Mouse (Mus musculus) heart, embryonic 14.5 days (tissue): ENCODE results near the gene Tldc1. TPM values are rescaled to one million over a fixed set of nuclear protein-coding genes. Genes with fewer than 3 reads are reported as not detected.

Experiments
- ATAC-seq: fragments of 200-750 bp; cut with Nextera tagmentation; 2 replicates; pipeline ENCODE4 v1.8.0; 2017; ENCODE audit warnings: low read depth, moderate TSS enrichment; ENCODE audit not compliant: insufficient number of reproducible peaks, insufficient read depth, low FRiP score
- H3K27ac ChIP-seq, 2 experiments: fragments of 200-500 bp in 1 of 2; fragments of 300-500 bp in 1 of 2; sonication (generic) in 1 of 2; replicated peaks in 1 of 2; 2 replicates each; pipeline ENCODE4 v1.5.1; 2012 to 2014; ENCODE audit warnings: low read depth in 2 of 2, low read length in 2 of 2, control low read depth in 1 of 2, mild to moderate bottlenecking in 1 of 2, mixed read lengths in 1 of 2; ENCODE audit not compliant: control insufficient read depth in 1 of 2, insufficient read depth in 1 of 2
- H3K27me3 ChIP-seq: fragments of 300-500 bp; sonication (generic); 2 replicates; pipeline ENCODE4 v1.6.1; 2014; ENCODE audit warnings: mild to moderate bottlenecking, low read length, control low read depth; ENCODE audit not compliant: control insufficient read depth, insufficient read depth
- H3K36me3 ChIP-seq: fragments of 300-500 bp; sonication (generic); 2 replicates; pipeline ENCODE4 v1.6.1; 2014; ENCODE audit warnings: mild to moderate bottlenecking, control low read depth, low read length, mixed read lengths; ENCODE audit not compliant: control insufficient read depth, insufficient read depth
- H3K4me1 ChIP-seq, 2 experiments: fragments of 200-500 bp in 1 of 2; fragments of 300-500 bp in 1 of 2; sonication (generic) in 1 of 2; 2 replicates each; pipeline ENCODE4 v1.6.1; 2012 to 2014; ENCODE audit warnings: low read length in 2 of 2, control low read depth in 1 of 2, mixed read lengths in 1 of 2; ENCODE audit not compliant: control insufficient read depth in 2 of 2, insufficient read depth in 2 of 2
- H3K4me2 ChIP-seq: fragments of 300-500 bp; sonication (generic); 2 replicates; pipeline ENCODE4 v1.6.1; 2014; ENCODE audit warnings: mild to moderate bottlenecking, low read length
- H3K4me3 ChIP-seq, 2 experiments: fragments of 200-500 bp in 1 of 2; fragments of 300-500 bp in 1 of 2; sonication (generic) in 1 of 2; 2 replicates each; pipeline ENCODE4 v1.5.1; 2012 to 2014; ENCODE audit warnings: low read length in 2 of 2, mild to moderate bottlenecking in 2 of 2, control low read depth in 1 of 2, low read depth in 1 of 2, moderate library complexity in 1 of 2; ENCODE audit not compliant: control insufficient read depth in 1 of 2, insufficient read depth in 1 of 2
- H3K9ac ChIP-seq: fragments of 300-500 bp; sonication (generic); 2 replicates; pipeline ENCODE4 v1.6.1; 2014; ENCODE audit warnings: mild to moderate bottlenecking, low read length
- H3K9me3 ChIP-seq: fragments of 300-500 bp; sonication (generic); 2 replicates; pipeline ENCODE4 v1.6.1; 2016; ENCODE audit warnings: low read length, control low read depth; ENCODE audit not compliant: control insufficient read depth
- WGBS: fragments of 180-500 bp; shearing (Covaris S2); extraction: QIAGEN DNeasy Blood & Tissue Kit; methylation state at CpG from one replicate; pipeline ENCODE4 v1.1.7; 2014; 5-methylcytosine and 5-hydroxymethylcytosine counted together
- polyA plus RNA-seq: library from polyadenylated mRNA; unstranded; fragments of >200 nt; fragmentation: Nextera tagmentation; extraction: Ambion mirVana; gene quantifications from 2 replicates; pipeline ENCODE4 v1.2.1, GENCODE M21; 2014

Tldc1 gene
- polyA plus RNA-seq, 1 experiment from 2014 or later = 11.4 TPM

GRCm38 (mm10) chr8:119765311-119765710 lies 12.9 kb downstream of the Tldc1 start:
- Histone ChIP-seq H3K9ac (no peak overlapping the region), H3K4me3 (no peak overlapping the region), H3K27me3 (no peaks in the 10 kb centered on the region), H3K9me3 (no peaks in the 10 kb centered on the region), H3K27ac (no peak overlapping the region), H3K36me3 (peaks cover 72% of the 10 kb centered on the region), H3K4me1 (peaks cover 2 to 5% of the 10 kb centered on the region in 2 experiments; a peak in 1 of 4 replicates), H3K4me2 (no peak overlapping the region)
- WGBS = 86% methylated on average over 10 of the region's 10 CpGs
- ATAC-seq = no peak

GRCm38 (mm10) chr8:119762226-119763220 lies 15.7 kb downstream of the Tldc1 start:
- no peak overlapping the region for H3K4me2 ChIP-seq
- peaks cover 59% of the 10 kb centered on the region for H3K36me3 ChIP-seq
- no peaks in the 10 kb centered on the region for H3K9me3 ChIP-seq
- no peak overlapping the region for H3K9ac ChIP-seq
- H3K27ac ChIP-seq = no peak overlapping the region
- ATAC-seq = no peak
- H3K4me1 ChIP-seq = peaks cover 2 to 5% of the 10 kb centered on the region in 2 experiments; a peak in 1 of 4 replicates
- H3K4me3 ChIP-seq = no peak overlapping the region
- 85% methylated on average over 21 of the region's 21 CpGs for WGBS
- no peaks in the 10 kb centered on the region for H3K27me3 ChIP-seq

DNA sequence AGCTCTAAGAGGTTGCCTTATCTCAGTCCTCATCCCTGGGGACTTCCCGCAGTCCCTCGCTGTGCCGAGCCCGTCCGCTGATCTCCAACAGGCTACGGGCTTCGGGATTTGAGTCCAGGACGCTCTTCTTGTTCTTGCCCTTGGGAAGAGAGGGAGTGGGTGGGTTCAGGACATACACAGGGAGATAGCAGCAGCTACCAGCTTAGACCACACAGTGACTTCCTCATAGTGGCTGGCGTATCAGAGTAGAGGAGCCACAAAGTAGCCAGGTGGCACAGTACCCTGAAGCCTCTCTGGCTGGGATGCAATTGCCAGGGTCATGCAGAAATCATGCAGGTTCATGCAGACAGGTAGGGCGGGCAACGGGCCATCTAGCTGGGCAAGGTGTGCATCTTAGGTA lies 16.5 kb downstream of the Tldc1 start:
- Histone ChIP-seq H3K9me3 (no peaks in the 10 kb centered on the region), H3K4me2 (no peak overlapping the region), H3K36me3 (peaks cover 51% of the 10 kb centered on the region), H3K9ac (no peak overlapping the region), H3K4me1 (peaks cover 5 to 8% of the 10 kb centered on the region in 2 experiments), H3K27ac (no peak overlapping the region), H3K4me3 (no peak overlapping the region), H3K27me3 (no peaks in the 10 kb centered on the region)
- no peak for ATAC-seq
- WGBS = 79% methylated on average over 11 of the region's 11 CpGs

- H3K27me3 ChIP-seq = no peaks in the 10 kb centered on the region
- H3K4me1 ChIP-seq = peaks cover 17 to 20% of the 10 kb centered on the region in 2 experiments
- WGBS = 18% methylated on average over 5 of the region's 5 CpGs
- no peak overlapping the region for H3K9ac ChIP-seq
- no peak overlapping the region for H3K4me3 ChIP-seq
- no peak; the same call in 1 of the 2 replicates for ATAC-seq
- no peak overlapping the region for H3K27ac ChIP-seq
- peaks cover 19% of the 10 kb centered on the region; the same call in 1 of the 2 replicates for H3K36me3 ChIP-seq
- no peaks in the 10 kb centered on the region for H3K9me3 ChIP-seq
- H3K4me2 ChIP-seq = no peak overlapping the region
Observed at GRCm38 (mm10) chr8:119756538-119756937, 21.7 kb downstream of the Tldc1 start.

DNA sequence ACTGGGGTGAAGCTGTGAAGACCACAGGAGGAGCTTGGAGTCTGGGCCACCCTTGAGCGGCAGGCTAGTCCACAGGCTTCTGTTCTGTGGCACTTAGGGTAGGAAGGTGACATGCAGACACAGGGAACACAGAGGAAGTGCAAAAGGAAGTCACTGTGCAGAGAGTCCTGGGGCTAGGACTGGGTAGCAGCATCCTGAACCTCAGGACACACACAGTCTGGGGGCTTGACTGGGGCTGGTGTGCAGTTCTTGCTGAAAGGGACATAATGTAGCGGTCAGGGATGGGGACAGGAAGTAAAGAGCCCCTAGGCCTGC lies 22.1 kb downstream of the Tldc1 start:
- Histone ChIP-seq H3K9me3 (no peaks in the 10 kb centered on the region), H3K4me2 (peak overlapping the region; percentile 53), H3K4me3 (peak overlapping the region in 1 of 2 experiments; percentile 15; a peak in 1 of 4 replicates), H3K27me3 (no peaks in the 10 kb centered on the region), H3K4me1 (peaks cover 17 to 20% of the 10 kb centered on the region in 2 experiments), H3K27ac (no peak overlapping the region), H3K36me3 (peaks cover 15% of the 10 kb centered on the region; the same call in 1 of the 2 replicates), H3K9ac (no peak overlapping the region)
- ATAC-seq = no peak
- WGBS = 66% methylated on average over 2 of the region's 2 CpGs

DNA sequence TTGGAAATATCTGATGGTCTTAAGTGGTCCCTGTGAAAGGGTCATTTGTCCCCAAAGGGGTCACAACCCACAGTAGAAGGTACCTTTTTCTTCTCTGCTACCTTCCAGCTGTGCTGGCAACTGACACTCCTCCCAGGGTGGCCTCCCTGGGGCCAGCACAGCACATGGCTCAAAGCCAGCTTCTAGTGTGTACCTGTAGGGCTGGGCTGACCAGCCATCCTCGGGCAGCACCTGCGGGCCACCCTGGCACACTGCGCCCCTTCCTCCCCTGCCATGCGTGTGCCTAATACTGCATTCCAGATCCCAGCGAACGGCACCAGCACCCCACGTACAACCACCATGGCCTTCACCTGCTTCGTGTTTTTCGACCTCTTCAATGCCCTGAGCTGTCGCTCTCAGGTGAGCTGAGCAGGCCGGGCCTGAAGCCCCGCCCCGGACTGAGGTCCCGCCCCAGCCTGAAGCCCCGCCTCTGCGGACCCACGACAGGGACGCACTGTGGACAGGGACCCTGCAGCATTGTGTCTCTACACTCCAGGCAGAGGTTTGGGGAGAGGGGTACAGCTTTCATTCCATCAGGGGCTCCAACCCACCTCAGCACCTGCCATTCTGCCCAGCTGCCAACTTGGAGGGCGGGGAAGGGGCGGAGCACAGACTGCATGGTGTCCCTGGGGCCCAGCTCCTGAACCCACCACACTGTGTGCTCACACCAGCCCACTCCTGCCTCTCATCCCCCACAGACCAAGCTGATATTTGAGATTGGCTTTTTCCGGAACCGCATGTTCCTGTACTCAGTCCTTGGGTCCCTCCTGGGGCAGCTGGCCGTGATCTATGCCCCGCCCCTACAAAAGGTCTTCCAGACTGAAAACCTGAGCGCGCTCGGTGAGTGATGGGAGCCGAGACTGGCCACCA lies 22.7 kb downstream of the Tldc1 start:
- no peaks in the 10 kb centered on the region for H3K9me3 ChIP-seq
- H3K4me2 ChIP-seq = peak overlapping the region; percentile 53
- 23% methylated on average over 28 of the region's 28 CpGs for WGBS
- peaks cover 17 to 20% of the 10 kb centered on the region in 2 experiments for H3K4me1 ChIP-seq
- no peaks in the 10 kb centered on the region for H3K27me3 ChIP-seq
- peak; percentile 35; the same call in 1 of the 2 replicates for ATAC-seq
- peak overlapping the region in 1 of 2 experiments; percentile 15; a peak in 2 of 4 replicates for H3K4me3 ChIP-seq
- peak overlapping the region; percentile 21; the same call in 1 of the 2 replicates for H3K9ac ChIP-seq
- H3K36me3 ChIP-seq = peaks cover 9% of the 10 kb centered on the region; the same call in 1 of the 2 replicates
- H3K27ac ChIP-seq = no peak overlapping the region

GRCm38 (mm10) chr8:119744604-119745003 lies 33.6 kb downstream of the Tldc1 start:
- Histone ChIP-seq H3K27me3 (no peaks in the 10 kb centered on the region), H3K4me2 (no peak overlapping the region), H3K27ac (no peak overlapping the region), H3K4me3 (no peak overlapping the region), H3K36me3 (no peaks in the 10 kb centered on the region), H3K9me3 (no peaks in the 10 kb centered on the region), H3K4me1 (no peaks in the 10 kb centered on the region; a peak in 1 of 4 replicates), H3K9ac (no peak overlapping the region)
- 43% methylated on average over 4 of the region's 4 CpGs for WGBS
- ATAC-seq = no peak
